Mouse (Mus musculus) lung, postnatal 25 days (tissue): ENCODE measurements around the gene Nes.
A peak's percentile ranks its signal among the peaks of the same experiment; 100 is the strongest.

Experiments
- DNase-seq: peaks from one replicate; pipeline ENCODE4 v3.0.0; 2022; ENCODE audit warnings: low spot score

The Nes gene

GRCm38 (mm10) chr3:88022322-88023191 is 51.7 kb downstream of the Nes start:
- DNase-seq = peak; percentile 94

- no peak for DNase-seq
These were observed 52.6 kb downstream of the Nes start for GRCm38 (mm10) chr3:88023192-88024074.

GRCm38 (mm10) chr3:88026823-88027222 is 55.9 kb downstream of the Nes start:
- no peak for DNase-seq

GRCm38 (mm10) chr3:88027434-88028186 is 56.7 kb downstream of the Nes start, which contains the start of gene Hapln2:
Gene Hapln2, minus strand, starts transcription at chr3:88027583.
- no peak for DNase-seq
